Mouse (Mus musculus) kidney, adult 8-10 months (tissue): Measurements from ENCODE around the gene Cytl1.

ENCODE experiments used
- DNase-seq, 2 experiments: peaks; one replicate each; pipeline ENCODE4 v3.0.0; 2022

The Cytl1 gene

DNA sequence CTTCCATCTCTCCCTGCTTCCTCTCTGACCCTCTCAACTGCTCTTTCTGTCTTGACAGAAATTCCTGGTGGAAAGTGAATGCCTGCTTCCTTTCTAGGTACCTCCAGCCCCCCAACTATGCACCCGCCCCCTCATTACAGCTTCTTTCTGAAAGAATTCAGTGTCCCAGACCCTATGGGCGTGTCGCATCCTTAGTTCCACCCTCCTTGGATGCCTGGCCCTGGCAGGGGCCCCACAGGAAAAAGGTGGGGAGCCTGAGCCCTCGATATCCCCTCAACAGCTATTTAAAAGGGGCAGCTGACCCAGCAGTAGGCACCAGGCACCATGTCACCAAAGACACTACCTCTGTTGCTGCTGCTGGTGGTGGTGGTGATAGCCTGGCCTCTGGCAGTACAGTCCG is at the start of gene Cytl1:
Gene Cytl1, plus strand, starts transcription at position 296 of the 400 bp plus-strand sequence.
- DNase-seq: no peak

GRCm38 (mm10) chr5:37692759-37693158 is 42.6 kb upstream of the Cytl1 start:
- no peak for DNase-seq

DNA sequence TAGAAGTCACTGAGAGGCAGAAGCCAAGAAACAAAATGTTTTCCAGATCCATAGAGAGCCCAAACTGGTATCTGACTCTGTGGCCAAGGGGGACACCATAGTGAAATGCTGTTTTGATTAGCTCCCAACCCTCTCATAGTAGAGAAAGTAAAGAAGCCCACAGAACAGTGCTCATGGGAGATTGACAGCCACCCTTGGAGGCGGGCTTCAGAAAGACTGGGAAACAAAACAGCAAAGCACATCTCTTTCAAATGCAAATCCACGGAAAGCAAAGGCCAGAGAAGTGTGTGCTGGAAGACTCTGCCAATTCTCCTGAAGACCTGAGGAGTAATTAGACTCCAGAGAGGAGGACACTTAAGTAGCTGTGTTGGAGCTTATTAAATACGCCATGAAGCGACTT is 39.5 kb upstream of the Cytl1 start:
- no peak for DNase-seq

GRCm38 (mm10) chr5:37697286-37697685 is 38.0 kb upstream of the Cytl1 start:
- DNase-seq: no peak

DNA sequence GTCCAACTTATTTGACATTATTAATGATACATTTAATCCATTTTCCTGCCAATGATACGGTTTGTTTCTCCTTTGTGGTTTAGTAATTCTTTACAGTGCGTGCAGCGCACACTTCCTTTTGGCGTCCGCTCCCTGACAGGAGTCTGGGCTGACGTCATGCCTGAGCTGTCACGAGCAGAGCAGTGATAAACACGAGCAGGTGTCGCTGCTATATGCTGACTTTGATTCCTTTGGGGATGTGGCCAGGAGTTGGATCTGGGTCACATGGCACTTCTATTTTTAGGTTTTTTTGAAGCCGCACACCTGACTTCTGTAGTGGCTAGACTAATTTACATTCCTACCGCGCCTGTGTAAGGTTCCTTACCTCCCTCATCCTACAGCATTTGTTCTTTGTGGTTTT is 35.6 kb upstream of the Cytl1 start:
- peak; percentile 8 to 41 for DNase-seq

DNA sequence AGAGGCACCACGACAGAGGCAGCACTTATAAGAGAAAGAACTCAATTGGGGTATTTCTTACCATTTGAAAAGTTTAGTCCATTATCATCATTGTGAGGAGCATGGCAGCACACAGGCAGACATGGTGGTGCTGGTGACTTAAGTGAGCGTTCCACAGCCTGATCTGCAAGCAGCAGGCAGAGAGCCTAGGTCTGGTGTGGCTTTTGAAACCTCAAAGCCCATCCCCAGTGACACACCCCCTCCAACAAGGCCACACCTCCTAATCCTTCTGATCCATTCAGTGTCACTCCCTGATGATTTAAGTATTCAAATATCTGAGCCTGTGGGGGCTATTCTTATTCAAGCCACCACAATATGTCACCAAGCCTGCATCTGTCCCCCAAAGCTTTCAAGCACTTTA is 30.4 kb upstream of the Cytl1 start:
- DNase-seq: no peak

DNA sequence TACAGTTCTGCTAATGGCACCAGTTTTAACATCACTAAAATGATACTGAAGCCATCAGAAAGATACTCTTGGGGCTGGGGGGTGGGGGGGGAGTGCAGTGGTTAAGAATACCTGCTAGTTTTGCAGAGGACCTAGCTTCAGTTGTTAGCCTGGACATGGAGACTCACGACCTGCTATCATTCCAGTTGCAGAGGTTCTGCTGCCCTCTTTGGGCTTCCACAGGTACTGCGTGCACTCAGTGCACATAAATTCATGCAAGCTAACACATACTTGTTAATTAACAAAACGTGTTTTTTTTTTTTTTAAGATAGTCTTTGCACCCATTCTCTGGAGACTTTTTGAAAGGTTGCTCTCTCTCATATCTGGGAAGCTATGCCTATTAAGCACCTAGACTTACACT is 27.2 kb upstream of the Cytl1 start:
- DNase-seq: peak in 1 of 2 experiments; percentile 21

DNA sequence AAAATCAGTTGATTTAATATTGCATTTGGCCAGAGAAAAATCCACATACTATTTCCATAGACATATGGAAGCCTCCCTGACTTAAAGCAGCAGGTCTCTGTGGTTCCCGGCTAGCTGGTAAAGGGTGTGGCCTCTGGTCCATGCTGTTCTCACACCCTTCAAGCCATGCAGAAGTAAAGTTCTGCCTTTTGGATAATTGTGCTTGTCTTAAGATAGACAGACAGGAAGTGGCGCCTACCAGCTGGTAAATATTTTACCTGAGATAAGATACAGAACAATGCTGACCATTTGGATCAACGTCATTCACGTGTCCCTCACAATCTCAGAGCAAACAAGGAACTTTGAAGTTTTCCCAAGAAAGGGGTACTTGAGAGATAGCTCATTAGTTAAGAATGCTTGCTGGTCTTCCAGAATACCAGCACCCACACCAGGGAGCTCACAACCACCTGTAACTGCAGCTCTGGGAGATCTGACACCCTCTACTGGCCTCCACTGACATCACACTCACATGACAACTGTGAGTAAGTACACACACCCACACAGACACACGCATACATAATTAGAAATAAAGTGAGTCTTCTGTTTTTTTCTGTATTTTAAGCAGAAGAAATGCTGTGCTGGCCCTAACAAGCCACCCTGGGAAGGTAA is 25.9 kb upstream of the Cytl1 start:
- DNase-seq: no peak

- DNase-seq: peak; percentile 38 to 41
Measured at GRCm38 (mm10) chr5:37716505-37717372, 18.6 kb upstream of the Cytl1 start, which contains the start of gene Stk32b. Gene Stk32b (minus strand): TSS chr5:37717171.

DNA sequence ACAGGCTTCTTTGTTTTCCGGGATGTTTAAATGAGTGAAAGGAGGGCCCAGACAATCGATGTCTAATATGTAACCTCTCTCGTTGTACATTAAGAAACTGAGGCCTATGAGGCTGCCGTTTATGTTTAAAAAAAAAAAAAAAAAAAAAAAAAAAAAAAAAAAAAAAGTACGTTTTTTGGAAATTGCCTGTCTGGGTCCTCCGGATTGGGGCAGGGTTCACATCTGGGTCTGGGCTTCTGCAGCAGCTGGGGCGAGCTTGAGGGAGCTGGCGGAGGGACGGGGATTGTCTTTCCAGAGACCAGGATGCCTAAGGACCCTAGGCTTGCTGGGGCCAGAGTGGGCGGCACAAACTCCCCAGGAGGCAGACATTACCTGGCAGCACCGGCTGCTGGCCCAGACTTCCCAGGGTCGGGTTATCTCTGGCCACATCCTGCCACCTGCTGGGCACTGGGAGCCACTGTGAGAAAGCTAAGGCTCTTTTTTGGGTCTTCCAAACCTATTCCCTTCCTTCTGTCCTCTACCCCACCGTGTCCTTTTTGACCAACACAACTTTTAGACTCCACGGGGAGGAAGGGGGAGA is 17.8 kb upstream of the Cytl1 start:
- peak; percentile 64 to 65 for DNase-seq

DNA sequence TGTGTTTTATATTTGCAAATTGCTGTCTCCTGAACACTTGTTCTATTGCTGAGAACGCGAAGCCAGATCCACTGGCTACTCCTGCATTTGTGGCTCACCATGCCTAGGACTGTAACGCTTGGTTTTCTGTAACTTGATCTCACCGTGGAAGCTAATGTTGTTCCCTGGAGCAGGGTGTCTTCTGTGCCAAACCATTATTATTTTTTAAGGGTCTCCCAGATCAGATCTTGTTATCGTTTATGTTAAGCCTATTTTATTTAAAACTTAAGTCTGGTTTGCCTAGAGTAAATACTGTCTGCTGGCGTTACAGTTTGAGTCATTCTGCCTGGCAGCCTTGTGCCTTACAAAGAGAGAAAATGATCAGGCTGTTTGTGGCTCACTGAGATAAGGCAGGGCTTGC is 14.6 kb upstream of the Cytl1 start:
- no peak for DNase-seq

DNA sequence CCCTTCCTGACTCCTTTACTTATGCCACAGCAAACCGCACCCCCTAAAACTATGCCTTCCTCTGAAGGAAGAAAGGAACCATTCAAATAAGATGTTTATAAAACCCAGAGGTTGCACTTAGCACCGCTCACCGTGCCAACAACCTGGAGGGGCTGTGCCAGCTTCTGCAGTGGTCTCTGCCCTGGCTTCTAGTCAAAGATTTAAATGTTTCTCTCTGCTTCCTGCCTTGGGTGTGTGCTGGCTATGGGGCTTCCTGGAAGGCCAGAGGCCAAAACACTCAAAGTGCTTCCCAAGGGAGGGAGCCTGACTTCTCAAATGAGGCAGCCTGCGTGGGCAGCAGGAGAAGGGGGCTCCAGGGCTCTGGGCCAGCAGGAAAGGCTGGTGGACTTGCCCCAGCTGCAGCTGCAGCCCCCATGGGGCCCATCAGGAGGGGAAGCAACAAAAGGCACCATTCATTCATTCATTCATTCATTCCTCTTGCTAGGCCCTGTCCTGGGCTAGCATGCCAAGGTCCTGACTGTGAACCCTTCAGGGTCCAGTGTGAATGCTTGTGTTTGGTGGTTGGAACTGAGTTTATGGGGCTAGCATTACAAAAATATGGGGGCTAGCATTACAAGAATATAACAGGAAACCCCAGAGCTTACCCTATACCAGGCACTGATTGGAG is 10.0 kb upstream of the Cytl1 start:
- DNase-seq: no peak

- DNase-seq: no peak
Measured at GRCm38 (mm10) chr5:37730781-37731180, 4.5 kb upstream of the Cytl1 start.

DNA sequence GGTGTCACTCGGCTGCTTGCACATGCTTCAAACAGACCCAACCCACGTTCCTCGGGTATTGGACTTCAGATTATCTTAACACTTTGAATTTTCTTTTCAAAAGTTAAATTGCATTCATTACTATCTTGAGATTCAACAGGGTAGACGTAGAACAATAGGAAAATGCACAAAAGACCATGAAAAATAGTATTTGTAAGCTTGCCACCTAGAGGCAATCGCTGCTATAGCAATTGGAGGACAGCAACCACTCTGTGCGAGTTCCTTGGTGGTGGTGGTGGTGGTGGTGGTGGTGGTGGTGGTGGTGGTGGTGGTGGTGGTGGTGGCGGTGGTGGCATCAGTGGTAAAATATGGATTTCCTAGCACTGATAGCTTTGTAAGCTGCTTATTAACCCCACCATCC is 894 bp downstream of the Cytl1 start:
- no peak for DNase-seq

DNA sequence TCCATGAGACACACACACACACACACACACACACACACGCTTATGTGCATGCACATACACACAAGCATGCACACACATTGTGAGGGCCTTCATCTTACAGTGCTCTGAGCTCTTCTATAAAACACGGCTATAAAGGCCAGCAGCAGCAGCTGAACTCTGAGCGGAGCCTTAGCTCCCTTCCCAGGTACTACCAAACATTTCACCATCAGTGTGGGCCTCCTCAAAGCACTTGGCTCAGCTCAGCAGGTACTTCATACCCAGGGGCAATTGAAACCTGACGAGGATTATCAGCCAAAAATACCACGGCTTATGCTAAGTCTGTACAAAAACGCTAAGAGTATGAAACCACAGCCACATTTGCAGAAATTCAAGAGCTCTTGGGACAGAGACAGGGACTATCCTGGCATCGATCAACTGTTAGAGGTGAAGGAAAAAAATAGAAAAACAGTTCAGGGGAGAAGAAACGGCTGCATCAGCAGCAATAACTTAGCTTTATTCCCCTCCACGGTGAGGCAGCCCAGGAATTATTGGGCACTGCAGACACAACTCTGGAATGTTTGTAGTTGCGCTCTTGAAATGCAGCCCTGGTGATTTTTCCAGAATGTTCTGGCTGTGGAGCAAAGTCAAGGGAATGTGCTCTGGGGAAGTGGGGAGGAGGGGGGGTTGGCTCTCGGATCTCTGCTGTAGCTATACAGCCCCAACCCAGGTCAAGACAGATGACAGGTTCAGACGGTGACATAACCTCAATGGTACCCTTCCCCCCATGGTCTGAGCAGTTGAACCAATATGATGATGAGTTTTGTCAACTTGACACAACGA is 8.8 kb downstream of the Cytl1 start:
- DNase-seq: no peak

DNA sequence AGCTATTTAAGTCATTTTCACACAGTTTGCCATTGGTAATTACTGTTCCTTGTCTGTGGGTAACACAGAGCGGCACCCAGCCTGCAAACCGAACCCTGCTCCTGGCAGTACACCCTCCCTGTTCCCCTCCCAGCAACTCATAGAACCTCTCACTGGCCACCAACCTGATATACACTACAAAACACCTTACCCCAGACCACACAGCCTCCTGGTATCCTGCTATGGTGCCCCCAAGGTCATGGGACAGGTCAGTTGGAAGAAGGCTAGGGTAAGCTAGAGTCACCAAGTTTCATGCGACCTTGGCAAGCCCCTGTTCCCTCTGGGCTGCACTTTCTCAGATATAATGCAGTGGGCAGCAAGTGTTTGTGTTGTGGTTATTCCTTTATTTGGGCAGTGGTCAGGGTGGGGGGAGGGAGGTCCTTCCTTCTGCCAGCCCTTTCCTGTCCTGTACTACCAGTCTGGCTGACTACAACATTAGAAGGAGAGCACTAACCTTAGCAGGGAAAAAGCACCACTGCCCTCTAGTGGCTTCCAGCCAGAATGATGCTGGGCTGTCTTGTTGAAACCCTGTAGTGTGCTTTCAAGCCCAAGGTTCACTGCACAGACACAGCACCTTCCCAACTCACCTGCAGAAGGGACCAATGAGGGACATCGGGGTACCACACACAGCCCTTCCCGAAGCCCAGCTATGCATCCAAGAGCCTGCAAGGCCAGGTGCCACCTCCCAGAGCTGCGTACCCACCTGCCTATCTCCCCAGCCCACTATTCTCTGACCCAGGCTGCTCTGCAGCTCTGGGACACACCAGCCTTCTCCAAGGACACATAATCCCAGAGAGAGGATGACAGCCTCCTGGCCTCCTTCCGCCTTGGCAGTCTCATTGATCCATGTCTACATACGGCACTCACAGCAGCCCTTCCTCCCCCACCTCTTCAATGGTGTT is 17.0 kb downstream of the Cytl1 start:
- peak; percentile 59 to 74 for DNase-seq

DNA sequence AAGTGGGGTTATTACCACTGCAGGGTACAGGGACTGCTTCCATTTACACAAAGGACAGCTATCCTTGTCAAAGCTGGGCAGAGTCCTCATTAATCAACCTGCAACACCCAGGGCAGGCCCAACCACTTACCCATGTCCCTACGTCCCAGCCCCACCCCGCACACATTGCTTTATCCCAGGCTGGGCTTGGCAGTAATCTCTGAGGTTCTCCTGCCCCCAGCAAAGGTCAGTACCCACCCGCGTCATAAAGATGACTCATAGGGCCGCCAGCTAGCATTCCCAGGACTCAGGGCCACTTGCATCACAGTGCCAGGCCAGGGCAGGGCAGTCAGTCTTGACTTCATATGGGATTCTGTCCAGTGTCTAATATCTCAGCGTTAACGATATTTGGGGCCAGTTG is 18.0 kb downstream of the Cytl1 start:
- no peak for DNase-seq

DNA sequence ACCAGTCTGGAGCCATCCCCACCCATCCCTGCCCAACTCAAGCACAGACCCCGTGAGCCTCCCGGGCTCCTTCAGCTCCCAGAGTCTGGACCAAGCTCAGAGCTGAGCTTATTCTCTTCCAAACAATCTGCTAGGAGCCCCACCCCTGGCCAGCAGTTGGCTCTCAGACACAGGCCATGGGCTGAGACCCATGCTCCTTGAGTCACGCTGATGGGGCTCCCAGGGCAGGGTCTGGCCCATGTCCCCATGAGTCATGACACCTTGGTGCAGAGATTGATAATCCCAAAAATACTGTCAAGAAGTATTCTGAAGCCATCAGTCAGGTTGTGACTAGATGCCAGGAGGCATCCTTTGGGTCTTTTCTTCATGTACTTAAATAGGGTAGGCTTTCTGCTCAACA is 26.7 kb downstream of the Cytl1 start:
- DNase-seq: no peak

GRCm38 (mm10) chr5:37765851-37766250 is 30.5 kb downstream of the Cytl1 start:
- no peak for DNase-seq

DNA sequence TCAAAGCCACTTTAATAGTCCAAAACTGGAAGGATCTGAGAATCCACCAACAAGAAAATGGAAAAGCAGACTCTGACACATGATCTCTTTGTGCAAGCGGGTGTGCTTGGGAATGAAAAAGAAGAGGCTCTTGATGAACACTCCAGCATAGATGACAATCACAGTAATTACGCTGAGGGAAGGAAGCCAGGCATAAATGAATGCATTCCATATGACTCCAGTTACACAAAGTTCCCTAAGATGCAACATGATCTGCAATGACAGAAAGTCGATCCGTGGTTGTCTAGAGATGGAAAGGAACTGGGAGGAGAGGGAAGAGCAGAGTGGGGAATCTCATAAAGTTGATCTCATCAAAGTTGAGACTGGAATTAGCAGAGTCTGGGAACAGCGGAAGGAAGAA is 31.9 kb downstream of the Cytl1 start:
- no peak for DNase-seq

DNA sequence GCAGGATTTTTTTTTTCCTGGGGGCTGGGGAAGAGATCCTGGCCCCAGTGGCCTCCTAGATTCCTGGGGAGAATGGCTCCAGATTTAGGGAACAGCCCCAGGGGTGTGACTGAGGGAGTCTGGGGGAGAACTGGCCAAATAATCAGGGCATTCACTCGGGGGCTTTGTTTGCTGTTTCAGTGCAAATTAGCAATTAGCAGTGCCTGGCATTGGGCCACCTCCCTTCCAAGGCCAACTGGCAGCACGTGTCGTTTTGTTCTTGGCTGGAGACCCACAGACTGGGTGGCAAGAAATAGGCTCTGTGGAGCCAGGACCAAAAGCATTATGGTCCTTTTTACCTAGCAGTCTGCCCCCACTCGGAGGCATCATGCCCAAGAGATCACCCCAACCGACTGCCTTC is 33.7 kb downstream of the Cytl1 start:
- DNase-seq: peak in 1 of 2 experiments; percentile 28
